Mouse (Mus musculus) right cerebral cortex, adult 2 months (tissue): ENCODE results near the gene Gkap1.

Experiments
- DNase-seq, 2 experiments: peaks; one replicate each; pipeline ENCODE4 v3.0.0; 2021 to 2022; ENCODE audit warnings: low spot score in 2 of 2

Gkap1 gene

DNA sequence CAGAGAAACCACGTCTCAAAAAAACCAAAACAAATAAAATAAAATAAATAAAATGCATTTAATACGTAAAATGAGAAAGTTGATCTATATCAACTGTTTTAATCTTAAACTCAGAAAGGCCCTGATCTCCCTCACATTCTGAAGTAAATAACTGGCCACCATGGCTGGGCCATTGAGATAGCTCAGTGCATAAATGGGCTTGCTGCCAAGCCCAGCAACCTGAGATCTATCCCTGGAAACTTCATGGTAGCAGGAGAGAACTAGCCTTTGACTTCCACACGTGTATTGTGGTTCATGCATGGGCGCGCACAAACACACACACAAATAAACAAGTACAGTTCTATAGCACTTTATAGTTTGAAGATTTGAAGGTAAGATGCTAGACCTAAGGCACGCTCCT, 74.2 kb downstream of the Gkap1 start:
- DNase-seq, result no peak

DNA sequence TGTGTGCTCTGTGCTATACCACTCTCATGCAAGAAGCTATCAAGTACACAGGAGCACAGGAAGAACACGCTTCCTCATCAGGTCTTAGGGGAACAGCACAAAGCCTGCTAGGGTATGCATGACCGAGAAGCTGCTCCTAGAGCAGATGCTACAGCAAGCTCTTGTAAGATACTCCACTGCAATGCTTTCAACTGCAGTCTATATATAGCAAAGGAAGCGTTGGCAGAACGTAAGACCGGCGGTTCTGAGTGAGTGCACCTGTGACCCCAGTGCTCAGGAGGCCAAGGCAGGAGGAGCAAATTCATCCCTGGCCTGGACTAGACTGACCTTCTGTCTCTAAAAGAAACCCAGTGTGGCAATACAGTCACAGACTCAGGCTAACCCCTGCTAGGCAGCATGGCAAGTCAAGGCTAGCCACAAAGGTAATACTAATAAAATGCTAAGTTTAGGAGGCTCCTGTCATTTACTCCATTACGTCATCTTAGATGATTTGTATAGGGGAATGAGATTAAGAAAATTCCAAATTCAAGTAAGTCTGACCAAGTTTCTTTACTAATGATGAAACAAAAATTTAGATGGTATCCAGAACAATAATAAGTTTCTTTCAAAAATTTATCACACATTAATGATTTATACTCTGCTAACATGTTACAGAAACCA, 77.4 kb downstream of the Gkap1 start:
- no peak for DNase-seq

DNA sequence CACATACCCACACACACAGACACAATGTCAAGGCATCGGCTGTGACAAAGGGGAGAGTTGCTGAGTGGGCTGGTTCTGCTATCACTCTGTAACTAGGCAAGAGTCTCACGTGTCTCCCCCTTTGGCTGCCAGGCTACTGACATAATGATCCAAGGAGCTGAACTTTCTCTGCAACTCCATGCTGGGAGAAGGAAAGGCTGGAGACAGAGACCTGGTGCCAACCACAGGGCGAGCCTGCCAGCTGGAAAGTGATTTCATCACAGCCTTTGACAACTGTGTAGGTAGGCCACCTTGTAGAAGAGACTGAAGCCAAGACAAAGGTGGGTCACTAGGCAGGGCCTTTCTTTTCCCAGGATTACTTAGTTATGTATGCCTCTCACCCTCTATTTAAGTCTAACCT, 78.3 kb downstream of the Gkap1 start:
- no peak for DNase-seq

DNA sequence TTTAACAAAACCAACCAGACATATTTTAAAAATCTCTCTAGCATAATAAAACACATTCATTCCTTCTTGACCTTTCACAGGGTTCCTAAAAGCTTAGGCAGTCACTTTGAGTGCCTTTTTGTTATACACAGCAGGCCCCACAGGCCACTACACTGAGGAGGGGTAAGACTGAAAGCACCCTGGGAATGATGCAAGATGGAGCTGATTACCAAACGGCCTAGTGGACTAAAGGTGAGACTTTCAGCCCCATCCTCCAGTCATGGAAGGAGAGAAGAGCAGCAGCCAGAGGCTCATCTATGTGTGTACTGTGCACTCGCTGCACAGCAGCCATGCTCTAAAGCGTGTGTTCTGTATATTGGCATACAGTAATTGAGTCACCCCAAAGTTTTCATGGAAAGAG, 80.6 kb downstream of the Gkap1 start:
- no peak for DNase-seq

DNA sequence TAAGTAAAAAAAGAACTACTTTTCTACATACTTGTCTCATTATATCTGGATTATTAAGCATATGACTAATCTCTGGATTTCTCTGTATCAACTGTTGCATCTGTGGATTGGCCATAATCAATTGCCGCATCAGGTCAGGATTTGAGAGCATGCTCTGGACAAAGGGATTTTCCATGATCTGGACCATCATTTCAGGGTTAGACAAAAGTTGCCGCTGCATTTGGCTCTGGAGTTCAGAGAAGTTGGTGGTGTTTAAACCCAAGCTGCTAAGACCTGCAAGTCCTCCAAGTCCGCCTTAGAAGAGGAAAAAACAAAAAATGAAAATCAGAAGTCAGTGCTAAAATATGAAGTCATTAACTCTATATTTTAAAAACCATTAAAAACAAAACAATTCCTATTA, 82.3 kb downstream of the Gkap1 start:
- DNase-seq, result no peak

DNA sequence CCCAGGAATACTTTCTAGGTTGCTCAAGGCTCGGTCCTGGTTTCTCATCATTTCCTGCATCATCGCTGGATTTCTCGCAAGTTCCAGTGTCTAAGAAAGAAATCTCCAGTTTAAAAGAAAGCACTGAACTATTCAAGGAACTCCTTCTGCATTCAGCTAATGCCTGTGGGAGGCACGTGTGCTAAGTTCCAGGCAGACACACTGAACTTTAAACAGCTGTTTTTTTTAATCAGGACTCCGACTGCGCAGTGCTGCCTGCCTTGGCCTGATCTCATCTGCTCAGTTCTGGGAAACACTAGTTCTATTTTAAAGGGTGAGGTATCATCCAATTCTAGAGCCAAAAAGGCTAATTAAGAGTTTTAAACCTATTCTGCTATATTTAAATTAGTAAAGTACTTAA, 83.4 kb downstream of the Gkap1 start:
- no peak for DNase-seq

DNA sequence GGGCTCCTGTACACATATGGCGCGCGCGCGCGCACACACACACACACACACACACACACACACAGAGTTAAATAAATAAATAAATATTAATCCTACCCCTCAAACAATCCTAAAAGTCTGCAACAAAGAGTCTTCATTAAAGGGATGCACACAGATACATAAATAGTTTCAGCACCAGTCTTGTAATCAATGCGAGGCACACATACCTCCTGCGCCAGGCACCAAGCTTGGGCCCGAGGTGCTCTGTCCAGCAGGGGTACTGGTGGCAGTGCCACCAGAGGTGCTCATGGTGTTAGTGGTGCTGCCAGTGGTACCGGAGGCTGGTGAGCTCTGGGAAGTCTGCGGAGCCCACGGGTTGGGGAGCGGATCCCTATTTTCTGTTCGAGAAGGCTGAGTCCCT, 84.0 kb downstream of the Gkap1 start:
- DNase-seq, result no peak

DNA sequence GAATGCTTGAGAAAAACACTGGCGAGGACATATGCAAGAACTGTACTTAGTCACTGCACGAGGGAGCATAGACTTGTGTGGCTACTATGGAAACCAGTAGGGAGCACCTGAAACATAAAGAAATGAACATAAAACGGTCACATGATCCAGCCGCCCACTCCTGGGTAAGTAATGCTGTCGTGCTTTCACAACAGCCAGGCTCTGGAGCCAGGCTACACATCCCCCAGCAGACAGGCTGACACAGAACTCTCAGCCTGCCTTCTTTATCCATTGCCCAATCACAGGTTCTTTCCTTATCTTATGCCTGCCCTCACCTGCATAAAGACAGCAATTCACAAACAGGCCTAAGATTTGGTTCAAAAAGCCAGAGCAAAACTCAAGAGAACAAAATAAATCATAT, 86.0 kb downstream of the Gkap1 start:
- peak; percentile 51 to 75 for DNase-seq

DNA sequence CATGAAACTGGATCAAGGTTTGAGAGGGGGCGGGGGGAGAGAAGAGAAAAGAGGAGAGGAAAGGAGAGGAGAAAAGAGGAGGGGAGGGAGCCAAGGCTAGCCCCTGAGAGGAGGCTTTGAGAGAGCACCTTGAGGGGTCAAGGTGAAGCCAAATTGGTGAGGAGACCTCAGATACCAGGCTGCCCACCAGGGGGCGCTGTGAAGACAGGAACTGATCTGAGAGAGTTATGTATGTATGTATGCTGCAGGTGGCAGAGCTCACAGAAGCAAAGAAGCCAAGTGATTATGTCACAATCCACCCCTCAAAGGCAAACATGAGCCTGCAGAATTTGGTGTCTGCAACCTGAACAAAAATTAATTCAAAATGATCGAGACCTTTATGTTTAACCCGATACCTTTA, 87.1 kb downstream of the Gkap1 start:
- DNase-seq, result peak; percentile 86 to 88

DNA sequence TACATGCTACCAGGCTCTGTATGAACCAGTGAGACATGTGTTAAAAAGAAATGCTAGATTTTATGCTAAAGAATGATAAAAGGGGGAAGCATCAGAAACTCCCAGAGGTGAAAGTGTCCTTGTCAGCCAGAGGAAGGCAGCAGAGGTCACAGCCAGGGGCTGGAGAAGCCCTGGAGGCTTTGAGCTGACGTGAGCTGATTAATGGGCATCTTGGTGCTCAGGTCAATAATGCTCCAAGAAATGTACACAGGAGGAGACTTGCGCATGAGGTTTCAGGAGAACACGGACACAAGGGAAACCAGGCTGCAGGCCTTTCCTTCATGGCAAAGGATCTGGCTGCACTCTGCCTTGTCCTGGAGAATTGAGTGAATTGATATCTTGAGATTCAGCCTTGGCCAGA, 87.7 kb downstream of the Gkap1 start:
- DNase-seq, result no peak

DNA sequence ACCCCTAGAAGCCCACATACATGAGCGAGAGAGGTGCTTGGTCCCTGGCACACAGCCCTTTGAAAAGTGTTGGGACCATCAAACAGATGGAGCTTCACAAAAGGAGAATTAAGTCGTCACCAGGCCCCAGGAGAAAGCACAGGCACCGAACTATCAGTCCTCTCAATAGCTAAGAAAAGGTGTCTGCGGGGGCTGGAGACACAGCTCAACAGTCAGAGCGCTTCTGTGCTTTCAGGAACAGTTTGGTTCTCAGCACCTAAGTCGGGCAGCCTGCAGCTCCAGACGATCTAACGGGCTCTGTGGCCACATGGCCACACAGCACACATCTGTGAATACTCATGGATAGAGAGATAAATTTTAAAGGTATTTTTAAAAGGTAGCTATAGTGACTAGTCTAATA, 89.2 kb downstream of the Gkap1 start:
- peak; percentile 40 to 48 for DNase-seq

DNA sequence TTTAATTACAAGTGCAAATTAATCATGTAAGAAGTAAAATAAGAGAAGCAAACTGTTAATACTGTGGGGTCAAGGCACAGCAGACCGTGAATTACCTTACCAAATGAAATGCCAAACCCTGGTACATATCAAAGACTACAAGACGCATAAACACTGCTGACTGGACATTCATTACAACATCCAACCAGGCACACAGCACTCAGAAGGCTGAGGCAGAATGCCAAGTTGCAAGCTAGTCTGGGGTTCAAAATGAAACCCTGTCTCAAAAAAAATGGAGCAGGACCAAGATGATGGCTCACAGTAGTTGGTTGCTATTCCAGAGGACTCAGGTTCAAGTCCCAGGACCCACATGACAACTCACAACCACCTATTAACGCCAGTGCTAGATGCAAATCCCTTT, 91.4 kb downstream of the Gkap1 start:
- DNase-seq, result no peak
